Mouse (Mus musculus): ENCODE results near the gene Rbm7. TPM values are rescaled to one million over a fixed set of nuclear protein-coding genes. Genes with fewer than 3 reads are reported as not detected.

Rbm7 gene
- polyA plus RNA-seq, 1 experiment from 2014 or later = 123 TPM

DNA sequence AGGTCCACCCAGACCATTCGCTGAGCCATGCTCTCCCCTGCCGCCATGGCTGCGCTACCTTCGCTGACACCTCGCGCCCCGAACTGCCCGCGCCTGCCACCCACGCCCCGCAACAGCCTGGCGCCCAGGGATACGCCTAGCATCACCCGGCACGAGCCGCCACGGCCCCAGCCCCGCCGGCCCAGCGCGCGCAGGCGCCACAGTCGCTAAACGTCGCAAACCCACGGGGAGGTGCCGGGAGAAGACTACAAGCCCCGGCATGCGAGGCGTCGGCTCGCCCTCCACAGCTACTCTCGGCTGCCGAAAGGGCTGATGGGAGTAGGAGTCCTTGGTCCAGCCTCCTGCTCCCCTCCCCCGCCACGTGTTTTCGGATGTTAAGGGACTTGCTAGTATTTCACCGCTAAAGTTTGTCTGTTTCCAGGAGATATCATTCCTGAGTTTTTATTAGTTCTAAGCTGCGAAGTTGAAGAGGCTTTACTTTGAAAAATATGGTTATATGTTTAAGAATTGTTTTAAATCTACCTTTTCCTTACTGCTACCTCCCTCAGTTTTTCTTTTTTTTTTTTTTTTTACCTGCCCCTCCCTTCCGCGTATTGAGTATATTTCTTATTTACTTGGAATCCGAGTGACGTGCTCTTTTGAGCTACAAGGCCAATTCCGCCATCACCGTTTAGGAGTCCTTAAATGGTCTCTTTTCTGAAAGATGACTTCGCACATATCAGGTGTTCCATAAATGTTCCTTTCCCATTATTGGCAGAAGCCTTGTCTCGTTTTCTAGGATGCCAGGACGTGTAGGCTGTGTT, 14.5 kb downstream of the Rbm7 start, which contains the start of gene Rexo2:
Gene Rexo2 (minus strand): TSS at position 213 of the 803 bp plus-strand sequence.
- DNase-seq = peak; percentile 96
- H3K27ac ChIP-seq (ENCODE audit: low read depth) = peak within 1 kb of the TSS; percentile 60
- peak within 1 kb of the TSS; percentile 88 for H3K4me2 ChIP-seq
- H3K27me3 ChIP-seq (ENCODE audit: insufficient read depth, low read length) = no peaks in the 10 kb centered on the region
- H3K9me3 ChIP-seq (ENCODE audit: low read depth, low read length) = no peaks in the 10 kb centered on the region
- TF ChIP-seq CTCF (IDR thresholded peaks at IDR 0.05; ENCODE audit: low read depth) = no peak
- H3K36me3 ChIP-seq (ENCODE audit: insufficient read depth) = peaks cover 12% of the 10 kb centered on the region; the same call in 1 of the 2 replicates
- peak within 1 kb of the TSS; percentile 87 for H3K4me3 ChIP-seq (ENCODE audit: low read depth, low read length)
- H3K9ac ChIP-seq = peak within 1 kb of the TSS; percentile 71
- ATAC-seq (ENCODE audit: insufficient read depth) = peak; percentile 98
- H3K4me1 ChIP-seq (ENCODE audit: insufficient read depth) = no peaks in the 10 kb centered on the region
- WGBS = 1% methylated on average over 49 of the region's 49 CpGs

DNA sequence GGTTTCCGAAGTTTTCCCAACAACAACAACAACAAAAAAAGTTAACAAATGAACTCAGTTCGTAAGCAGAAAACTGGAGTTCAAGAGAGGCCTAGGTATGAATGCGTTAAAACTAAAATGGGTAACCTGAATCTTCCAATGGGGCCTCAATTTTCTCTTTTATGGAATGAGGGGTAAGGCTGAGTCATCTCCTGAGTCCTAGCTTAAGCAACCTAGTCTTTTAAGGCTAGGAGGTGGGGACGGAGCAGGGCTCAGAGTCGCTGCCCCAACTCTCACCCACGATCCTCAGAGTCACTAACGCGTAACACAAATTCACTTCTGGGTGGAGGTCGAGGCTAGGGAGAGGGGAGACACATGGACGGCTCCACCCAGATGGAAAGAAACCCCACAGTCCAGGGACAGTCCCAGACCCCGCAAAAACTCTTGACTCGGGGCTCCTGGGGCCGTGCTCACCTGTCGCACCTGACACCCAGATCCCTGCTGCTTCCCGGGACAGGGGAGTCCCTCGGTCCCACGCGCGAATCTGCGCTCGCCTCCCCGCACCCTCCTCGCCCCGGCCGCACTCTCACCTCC, 15.2 kb downstream of the Rbm7 start:
- ATAC-seq (ENCODE audit: insufficient read depth) = peak; percentile 77
- H3K36me3 ChIP-seq (ENCODE audit: insufficient read depth) = peaks cover 12% of the 10 kb centered on the region; the same call in 1 of the 2 replicates
- TF ChIP-seq CTCF (IDR thresholded peaks at IDR 0.05; ENCODE audit: low read depth) = no peak
- peak overlapping the region; percentile 88 for H3K4me2 ChIP-seq
- H3K27ac ChIP-seq (ENCODE audit: low read depth) = peak overlapping the region; percentile 60
- H3K9ac ChIP-seq = peak overlapping the region; percentile 71
- no peaks in the 10 kb centered on the region for H3K4me1 ChIP-seq (ENCODE audit: insufficient read depth)
- WGBS = 6% methylated on average over 25 of the region's 25 CpGs
- no peaks in the 10 kb centered on the region for H3K9me3 ChIP-seq (ENCODE audit: low read depth, low read length)
- peak; percentile 3 for DNase-seq
- H3K4me3 ChIP-seq (ENCODE audit: low read depth, low read length) = peak overlapping the region; percentile 87
- no peaks in the 10 kb centered on the region for H3K27me3 ChIP-seq (ENCODE audit: insufficient read depth, low read length)

DNA sequence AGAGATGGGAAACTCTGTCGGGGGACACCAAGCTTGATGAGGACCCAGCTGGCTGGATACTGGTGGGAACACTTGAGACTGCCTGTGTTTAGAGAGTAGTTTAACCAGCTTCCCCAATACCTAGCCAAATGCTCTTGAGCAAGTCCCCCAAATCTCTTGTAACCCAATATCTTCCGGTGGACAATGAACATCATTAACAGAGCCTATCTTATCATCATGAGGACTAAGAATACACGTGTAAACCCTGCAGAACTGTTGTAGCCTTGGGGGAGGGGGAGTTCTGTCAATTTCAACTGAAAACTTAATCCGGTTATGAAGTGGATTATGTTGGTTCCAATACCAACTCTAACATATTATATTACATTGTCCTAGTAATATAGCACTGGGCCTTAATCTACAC, 16.3 kb downstream of the Rbm7 start:
- DNase-seq (no peak), ATAC-seq (ENCODE audit: insufficient read depth) (no peak)
- no peak overlapping the region for H3K9ac ChIP-seq
- H3K9me3 ChIP-seq (ENCODE audit: low read depth, low read length) = no peaks in the 10 kb centered on the region
- H3K27me3 ChIP-seq (ENCODE audit: insufficient read depth, low read length) = no peaks in the 10 kb centered on the region
- no peak for TF ChIP-seq CTCF (IDR thresholded peaks at IDR 0.05; ENCODE audit: low read depth)
- H3K36me3 ChIP-seq (ENCODE audit: insufficient read depth) = peaks cover 19% of the 10 kb centered on the region; the same call in 1 of the 2 replicates
- H3K4me1 ChIP-seq (ENCODE audit: insufficient read depth) = no peaks in the 10 kb centered on the region
- no peak overlapping the region for H3K4me3 ChIP-seq (ENCODE audit: low read depth, low read length)
- H3K4me2 ChIP-seq = no peak overlapping the region
- H3K27ac ChIP-seq (ENCODE audit: low read depth) = no peak overlapping the region
- WGBS = 81% methylated on average over 4 of the region's 4 CpGs

GRCm38 (mm10) chr9:48476236-48477165, 18.6 kb downstream of the Rbm7 start:
- H3K4me3 ChIP-seq (ENCODE audit: low read depth, low read length) = no peak overlapping the region
- H3K4me1 ChIP-seq (ENCODE audit: insufficient read depth) = no peaks in the 10 kb centered on the region
- DNase-seq (peak; percentile 27), ATAC-seq (ENCODE audit: insufficient read depth) (no peak)
- no peak for TF ChIP-seq CTCF (IDR thresholded peaks at IDR 0.05; ENCODE audit: low read depth)
- H3K9me3 ChIP-seq (ENCODE audit: low read depth, low read length) = no peaks in the 10 kb centered on the region
- no peak overlapping the region for H3K4me2 ChIP-seq
- H3K27me3 ChIP-seq (ENCODE audit: insufficient read depth, low read length) = no peaks in the 10 kb centered on the region
- peaks cover 20% of the 10 kb centered on the region; the same call in 1 of the 2 replicates for H3K36me3 ChIP-seq (ENCODE audit: insufficient read depth)
- no peak overlapping the region for H3K27ac ChIP-seq (ENCODE audit: low read depth)
- no peak overlapping the region for H3K9ac ChIP-seq
- 87% methylated on average over 10 of the region's 10 CpGs for WGBS

GRCm38 (mm10) chr9:48474367-48474766, 20.7 kb downstream of the Rbm7 start:
- TF ChIP-seq CTCF (IDR thresholded peaks at IDR 0.05; ENCODE audit: low read depth) = no peak
- no peaks in the 10 kb centered on the region for H3K4me1 ChIP-seq (ENCODE audit: insufficient read depth)
- no peak for ATAC-seq (ENCODE audit: insufficient read depth)
- no peak for DNase-seq
- H3K36me3 ChIP-seq (ENCODE audit: insufficient read depth) = peaks cover 32% of the 10 kb centered on the region; the same call in 1 of the 2 replicates
- no peak overlapping the region for H3K4me2 ChIP-seq
- H3K9ac ChIP-seq = no peak overlapping the region
- no peak overlapping the region for H3K4me3 ChIP-seq (ENCODE audit: low read depth, low read length)
- WGBS = 91% methylated on average over 9 of the region's 9 CpGs
- no peaks in the 10 kb centered on the region for H3K9me3 ChIP-seq (ENCODE audit: low read depth, low read length)
- no peak overlapping the region for H3K27ac ChIP-seq (ENCODE audit: low read depth)
- H3K27me3 ChIP-seq (ENCODE audit: insufficient read depth, low read length) = no peaks in the 10 kb centered on the region

DNA sequence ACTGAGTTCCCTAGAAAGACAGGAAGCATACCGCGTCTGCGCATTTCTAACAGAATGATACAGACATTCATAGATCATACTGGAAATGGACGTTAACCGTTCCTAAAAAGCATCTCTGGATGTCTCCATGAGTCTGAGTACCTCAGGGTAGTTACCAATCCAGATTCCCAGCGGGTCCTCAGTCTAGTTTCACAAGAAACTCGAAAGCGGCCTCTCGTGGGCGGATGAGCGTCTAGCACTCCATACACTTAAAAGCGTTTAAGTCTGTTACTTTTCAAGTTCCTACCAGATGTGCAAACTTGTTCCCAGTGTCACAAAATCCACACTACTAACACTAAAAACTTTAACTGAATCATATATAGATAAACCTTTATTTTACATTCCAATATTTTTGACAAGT, 22.0 kb downstream of the Rbm7 start:
- Histone ChIP-seq H3K9ac (no peak overlapping the region), H3K27me3 (ENCODE audit: insufficient read depth, low read length) (no peaks in the 10 kb centered on the region), H3K27ac (ENCODE audit: low read depth) (no peak overlapping the region), H3K4me3 (ENCODE audit: low read depth, low read length) (no peak overlapping the region), H3K9me3 (ENCODE audit: low read depth, low read length) (no peaks in the 10 kb centered on the region), H3K36me3 (ENCODE audit: insufficient read depth) (peaks cover 36% of the 10 kb centered on the region; the same call in 1 of the 2 replicates), H3K4me2 (no peak overlapping the region), H3K4me1 (ENCODE audit: insufficient read depth) (no peaks in the 10 kb centered on the region)
- ATAC-seq (ENCODE audit: insufficient read depth) (no peak), DNase-seq (no peak)
- WGBS = 87% methylated on average over 12 of the region's 12 CpGs
- no peak for TF ChIP-seq CTCF (IDR thresholded peaks at IDR 0.05; ENCODE audit: low read depth)
